Mouse (Mus musculus): ENCODE measurements around the gene Ppp1r13l. TPM values are rescaled to one million over a fixed set of nuclear protein-coding genes. Genes with fewer than 3 reads are reported as not detected.

Gene Ppp1r13l
- polyA plus RNA-seq (2014; fragmentation: Nextera tagmentation; extraction: Ambion mirVana), result 2.4 and 2.6 TPM in 2 replicates

GRCm38 (mm10) chr7:19359299-19359891, at the start of gene Ppp1r13l, which contains the start of gene Cd3eap:
Gene Ppp1r13l, plus strand, starts transcription at chr7:19359749.
Gene Cd3eap, minus strand, starts transcription at chr7:19359483.
- Histone ChIP-seq H3K9ac (peak within 1 kb of the TSS; percentile 72), H3K9me3 (ENCODE audit: control insufficient read depth, low read length) (no peaks in the 10 kb centered on the region), H3K27me3 (ENCODE audit: control insufficient read depth, insufficient read depth, low read length) (no peaks in the 10 kb centered on the region), H3K27ac (no peak within 1 kb of the TSS; the same call in 1 of the 2 replicates), H3K4me2 (replicated peaks) (peak within 1 kb of the TSS; percentile 85), H3K4me1 (replicated peaks; ENCODE audit: control insufficient read depth, insufficient read depth, low read length) (peaks cover 20% of the 10 kb centered on the region; the same call in 1 of the 2 replicates), H3K36me3 (replicated peaks; ENCODE audit: control insufficient read depth, insufficient read depth) (peaks cover 21% of the 10 kb centered on the region), H3K4me3 (replicated peaks; ENCODE audit: low read length) (peak within 1 kb of the TSS; percentile 72)
- WGBS, result under 1% methylated on average over 31 of the region's 31 CpGs
- peak; percentile 82 for ATAC-seq (ENCODE audit: low FRiP score)
- peak; percentile 84 for DNase-seq (ENCODE audit: low spot score)

- WGBS, result under 1% methylated on average over 49 of the region's 49 CpGs
- H3K4me1 ChIP-seq (replicated peaks; ENCODE audit: control insufficient read depth, insufficient read depth, low read length), result peaks cover 16% of the 10 kb centered on the region
- peak; percentile 98 for DNase-seq (ENCODE audit: low spot score)
- peak within 1 kb of the TSS; percentile 53 for H3K9ac ChIP-seq
- H3K27me3 ChIP-seq (ENCODE audit: control insufficient read depth, insufficient read depth, low read length), result peaks cover 24% of the 10 kb centered on the region
- peak within 1 kb of the TSS; percentile 69 for H3K4me2 ChIP-seq (replicated peaks)
- no peaks in the 10 kb centered on the region for H3K36me3 ChIP-seq (replicated peaks; ENCODE audit: control insufficient read depth, insufficient read depth)
- H3K9me3 ChIP-seq (ENCODE audit: control insufficient read depth, low read length), result no peaks in the 10 kb centered on the region
- no peak within 1 kb of the TSS for H3K27ac ChIP-seq
- peak within 1 kb of the TSS; percentile 51 for H3K4me3 ChIP-seq (replicated peaks; ENCODE audit: low read length)
- ATAC-seq (ENCODE audit: low FRiP score), result peak; percentile 88
Observed at GRCm38 (mm10) chr7:19309884-19310641, 49.5 kb upstream of the Ppp1r13l start, which contains the start of gene Fosb. Gene Fosb, minus strand, starts transcription at chr7:19310051.

GRCm38 (mm10) chr7:19311991-19312390, 47.6 kb upstream of the Ppp1r13l start:
- WGBS, result 39% methylated on average over 4 of the region's 4 CpGs

GRCm38 (mm10) chr7:19314033-19314432, 45.5 kb upstream of the Ppp1r13l start:
- Histone ChIP-seq H3K4me2 (replicated peaks) (no peak overlapping the region), H3K36me3 (replicated peaks; ENCODE audit: control insufficient read depth, insufficient read depth) (no peaks in the 10 kb centered on the region), H3K4me1 (replicated peaks; ENCODE audit: control insufficient read depth, insufficient read depth, low read length) (peaks cover 6% of the 10 kb centered on the region), H3K4me3 (replicated peaks; ENCODE audit: low read length) (no peak overlapping the region), H3K27ac (no peak overlapping the region), H3K9ac (no peak overlapping the region), H3K9me3 (ENCODE audit: control insufficient read depth, low read length) (no peaks in the 10 kb centered on the region), H3K27me3 (ENCODE audit: control insufficient read depth, insufficient read depth, low read length) (no peaks in the 10 kb centered on the region)
- DNase-seq (ENCODE audit: low spot score), result no peak
- 54% methylated on average over 5 of the region's 5 CpGs for WGBS
- no peak for ATAC-seq (ENCODE audit: low FRiP score)

More at GRCm38 (mm10) chr7:19311991-19312390, 47.6 kb upstream of the Ppp1r13l start:
- ATAC-seq (ENCODE audit: low FRiP score), result no peak
- Histone ChIP-seq H3K4me2 (replicated peaks) (no peak overlapping the region), H3K27me3 (ENCODE audit: control insufficient read depth, insufficient read depth, low read length) (peaks cover 5% of the 10 kb centered on the region), H3K9me3 (ENCODE audit: control insufficient read depth, low read length) (no peaks in the 10 kb centered on the region), H3K36me3 (replicated peaks; ENCODE audit: control insufficient read depth, insufficient read depth) (no peaks in the 10 kb centered on the region), H3K9ac (no peak overlapping the region), H3K27ac (no peak overlapping the region), H3K4me1 (replicated peaks; ENCODE audit: control insufficient read depth, insufficient read depth, low read length) (peaks cover 15% of the 10 kb centered on the region), H3K4me3 (replicated peaks; ENCODE audit: low read length) (no peak overlapping the region)
- no peak for DNase-seq (ENCODE audit: low spot score)

- peaks cover 10% of the 10 kb centered on the region for H3K4me1 ChIP-seq (replicated peaks; ENCODE audit: control insufficient read depth, insufficient read depth, low read length)
- H3K27ac ChIP-seq, result no peak overlapping the region
- ATAC-seq (ENCODE audit: low FRiP score), result no peak
- no peak overlapping the region for H3K4me3 ChIP-seq (replicated peaks; ENCODE audit: low read length)
- no peaks in the 10 kb centered on the region for H3K36me3 ChIP-seq (replicated peaks; ENCODE audit: control insufficient read depth, insufficient read depth)
- H3K27me3 ChIP-seq (ENCODE audit: control insufficient read depth, insufficient read depth, low read length), result no peaks in the 10 kb centered on the region
- no peaks in the 10 kb centered on the region for H3K9me3 ChIP-seq (ENCODE audit: control insufficient read depth, low read length)
- no peak for DNase-seq (ENCODE audit: low spot score)
- no peak overlapping the region for H3K9ac ChIP-seq
- 36% methylated on average over 14 of the region's 14 CpGs for WGBS
- no peak overlapping the region for H3K4me2 ChIP-seq (replicated peaks)
Observed at GRCm38 (mm10) chr7:19316451-19317161, 42.9 kb upstream of the Ppp1r13l start.

GRCm38 (mm10) chr7:19318201-19318600, 41.3 kb upstream of the Ppp1r13l start:
- no peak overlapping the region for H3K27ac ChIP-seq
- H3K9ac ChIP-seq, result no peak overlapping the region
- no peak overlapping the region for H3K4me3 ChIP-seq (replicated peaks; ENCODE audit: low read length)
- H3K4me2 ChIP-seq (replicated peaks), result no peak overlapping the region
- peaks cover 10% of the 10 kb centered on the region for H3K4me1 ChIP-seq (replicated peaks; ENCODE audit: control insufficient read depth, insufficient read depth, low read length)
- no peaks in the 10 kb centered on the region for H3K9me3 ChIP-seq (ENCODE audit: control insufficient read depth, low read length)
- H3K27me3 ChIP-seq (ENCODE audit: control insufficient read depth, insufficient read depth, low read length), result no peaks in the 10 kb centered on the region
- H3K36me3 ChIP-seq (replicated peaks; ENCODE audit: control insufficient read depth, insufficient read depth), result no peaks in the 10 kb centered on the region
- 82% methylated on average over 2 of the region's 2 CpGs for WGBS
- ATAC-seq (ENCODE audit: low FRiP score) (no peak), DNase-seq (ENCODE audit: low spot score) (no peak)

GRCm38 (mm10) chr7:19318676-19319075, 40.9 kb upstream of the Ppp1r13l start:
- Histone ChIP-seq H3K36me3 (replicated peaks; ENCODE audit: control insufficient read depth, insufficient read depth) (no peaks in the 10 kb centered on the region), H3K27ac (no peak overlapping the region), H3K4me3 (replicated peaks; ENCODE audit: low read length) (no peak overlapping the region), H3K9me3 (ENCODE audit: control insufficient read depth, low read length) (no peaks in the 10 kb centered on the region), H3K4me1 (replicated peaks; ENCODE audit: control insufficient read depth, insufficient read depth, low read length) (peaks cover 10% of the 10 kb centered on the region), H3K4me2 (replicated peaks) (no peak overlapping the region), H3K9ac (no peak overlapping the region), H3K27me3 (ENCODE audit: control insufficient read depth, insufficient read depth, low read length) (no peaks in the 10 kb centered on the region)
- ATAC-seq (ENCODE audit: low FRiP score) (no peak), DNase-seq (ENCODE audit: low spot score) (no peak)
- WGBS, result 82% methylated on average over 7 of the region's 7 CpGs

- Histone ChIP-seq H3K4me1 (replicated peaks; ENCODE audit: control insufficient read depth, insufficient read depth, low read length) (peaks cover 10% of the 10 kb centered on the region), H3K27me3 (ENCODE audit: control insufficient read depth, insufficient read depth, low read length) (no peaks in the 10 kb centered on the region), H3K9me3 (ENCODE audit: control insufficient read depth, low read length) (no peaks in the 10 kb centered on the region), H3K9ac (peak overlapping the region; percentile 63), H3K4me3 (replicated peaks; ENCODE audit: low read length) (peak overlapping the region; percentile 45), H3K27ac (no peak overlapping the region), H3K4me2 (replicated peaks) (peak overlapping the region; percentile 89), H3K36me3 (replicated peaks; ENCODE audit: control insufficient read depth, insufficient read depth) (no peaks in the 10 kb centered on the region)
- ATAC-seq (ENCODE audit: low FRiP score) (peak; percentile 66), DNase-seq (ENCODE audit: low spot score) (peak; percentile 29)
- WGBS, result 21% methylated on average over 9 of the region's 9 CpGs
Observed at GRCm38 (mm10) chr7:19319458-19319857, 40.1 kb upstream of the Ppp1r13l start.

GRCm38 (mm10) chr7:19319906-19320305, 39.6 kb upstream of the Ppp1r13l start:
- H3K36me3 ChIP-seq (replicated peaks; ENCODE audit: control insufficient read depth, insufficient read depth), result no peaks in the 10 kb centered on the region
- peaks cover 10% of the 10 kb centered on the region for H3K4me1 ChIP-seq (replicated peaks; ENCODE audit: control insufficient read depth, insufficient read depth, low read length)
- H3K9ac ChIP-seq, result peak overlapping the region; percentile 63
- H3K4me2 ChIP-seq (replicated peaks), result peak overlapping the region; percentile 89
- no peaks in the 10 kb centered on the region for H3K9me3 ChIP-seq (ENCODE audit: control insufficient read depth, low read length)
- H3K4me3 ChIP-seq (replicated peaks; ENCODE audit: low read length), result peak overlapping the region; percentile 45
- no peak overlapping the region for H3K27ac ChIP-seq
- peak; percentile 92 for ATAC-seq (ENCODE audit: low FRiP score)
- peak; percentile 99 for DNase-seq (ENCODE audit: low spot score)
- H3K27me3 ChIP-seq (ENCODE audit: control insufficient read depth, insufficient read depth, low read length), result no peaks in the 10 kb centered on the region
- WGBS, result under 1% methylated on average over 41 of the region's 41 CpGs
